Mouse (Mus musculus) T-cell, adult 2 months (primary cell): Measurements from ENCODE around the gene Fmo5.

Experiments used
- DNase-seq: peaks from one replicate; pipeline ENCODE4 v3.0.0; 2022; ENCODE audit warnings: low spot score

Gene Fmo5

GRCm38 (mm10) chr3:97631258-97631860 is 2.8 kb downstream of the Fmo5 start:
- no peak for DNase-seq

GRCm38 (mm10) chr3:97633456-97633855 is 4.9 kb downstream of the Fmo5 start:
- no peak for DNase-seq

- no peak for DNase-seq
Measured at GRCm38 (mm10) chr3:97634288-97634761, 5.7 kb downstream of the Fmo5 start.

- DNase-seq = no peak
Measured at GRCm38 (mm10) chr3:97641396-97641795, 12.8 kb downstream of the Fmo5 start.

GRCm38 (mm10) chr3:97642001-97642400 is 13.4 kb downstream of the Fmo5 start:
- DNase-seq = no peak

GRCm38 (mm10) chr3:97648518-97648917 is 19.9 kb downstream of the Fmo5 start:
- no peak for DNase-seq

GRCm38 (mm10) chr3:97649022-97649421 is 20.4 kb downstream of the Fmo5 start:
- DNase-seq = no peak

- DNase-seq = no peak
Measured at GRCm38 (mm10) chr3:97649469-97649868, 20.9 kb downstream of the Fmo5 start.

GRCm38 (mm10) chr3:97651604-97652003 is 23.0 kb downstream of the Fmo5 start:
- no peak for DNase-seq

- no peak for DNase-seq
Measured at GRCm38 (mm10) chr3:97653781-97654180, 25.2 kb downstream of the Fmo5 start.

- DNase-seq = peak; percentile 20
Measured at GRCm38 (mm10) chr3:97654901-97655300, 26.3 kb downstream of the Fmo5 start.

GRCm38 (mm10) chr3:97657655-97658411 is 29.2 kb downstream of the Fmo5 start, which contains the start of gene Prkab2:
Prkab2 (plus strand) TSS chr3:97658193.
- peak; percentile 98 for DNase-seq

- no peak for DNase-seq
Measured at GRCm38 (mm10) chr3:97658426-97659193, 30.0 kb downstream of the Fmo5 start.

GRCm38 (mm10) chr3:97659746-97660145 is 31.1 kb downstream of the Fmo5 start:
- no peak for DNase-seq

GRCm38 (mm10) chr3:97661206-97661605 is 32.6 kb downstream of the Fmo5 start:
- no peak for DNase-seq

- DNase-seq = no peak
Measured at GRCm38 (mm10) chr3:97665525-97665924, 36.9 kb downstream of the Fmo5 start.

GRCm38 (mm10) chr3:97666154-97666553 is 37.5 kb downstream of the Fmo5 start:
- no peak for DNase-seq

GRCm38 (mm10) chr3:97667093-97667675 is 38.6 kb downstream of the Fmo5 start:
- DNase-seq = no peak

- DNase-seq = no peak
Measured at GRCm38 (mm10) chr3:97674644-97675110, 46.1 kb downstream of the Fmo5 start, which contains the start of gene Gm17651. Gm17651 (minus strand) TSS chr3:97674694.

- DNase-seq = no peak
Measured at GRCm38 (mm10) chr3:97676126-97676525, 47.5 kb downstream of the Fmo5 start.

GRCm38 (mm10) chr3:97678416-97678815 is 49.8 kb downstream of the Fmo5 start:
- no peak for DNase-seq
